Mouse (Mus musculus) heart, adult 2 months (tissue): ENCODE data around the gene Lrrc26.

Experiments
- CTCF ChIP-seq: fragments of 200-600 bp; IDR thresholded peaks from 2 replicates; pipeline ENCODE4 v1.8.1; 2022; ENCODE audit warnings: antibody characterized with exemption, mild to moderate bottlenecking, moderate library complexity
- EP300 ChIP-seq: fragments of 200-500 bp; IDR thresholded peaks from 2 replicates; pipeline ENCODE4 v1.6.1; 2011; ENCODE audit warnings: low read depth, low read length, control low read depth; ENCODE audit not compliant: insufficient read depth
- POLR2A ChIP-seq: fragments of 200-500 bp; IDR thresholded peaks from 2 replicates; pipeline ENCODE4 v1.6.1; 2011; ENCODE audit warnings: mild to moderate bottlenecking, low read depth, low read length, control low read depth; ENCODE audit not compliant: insufficient read depth

DNA sequence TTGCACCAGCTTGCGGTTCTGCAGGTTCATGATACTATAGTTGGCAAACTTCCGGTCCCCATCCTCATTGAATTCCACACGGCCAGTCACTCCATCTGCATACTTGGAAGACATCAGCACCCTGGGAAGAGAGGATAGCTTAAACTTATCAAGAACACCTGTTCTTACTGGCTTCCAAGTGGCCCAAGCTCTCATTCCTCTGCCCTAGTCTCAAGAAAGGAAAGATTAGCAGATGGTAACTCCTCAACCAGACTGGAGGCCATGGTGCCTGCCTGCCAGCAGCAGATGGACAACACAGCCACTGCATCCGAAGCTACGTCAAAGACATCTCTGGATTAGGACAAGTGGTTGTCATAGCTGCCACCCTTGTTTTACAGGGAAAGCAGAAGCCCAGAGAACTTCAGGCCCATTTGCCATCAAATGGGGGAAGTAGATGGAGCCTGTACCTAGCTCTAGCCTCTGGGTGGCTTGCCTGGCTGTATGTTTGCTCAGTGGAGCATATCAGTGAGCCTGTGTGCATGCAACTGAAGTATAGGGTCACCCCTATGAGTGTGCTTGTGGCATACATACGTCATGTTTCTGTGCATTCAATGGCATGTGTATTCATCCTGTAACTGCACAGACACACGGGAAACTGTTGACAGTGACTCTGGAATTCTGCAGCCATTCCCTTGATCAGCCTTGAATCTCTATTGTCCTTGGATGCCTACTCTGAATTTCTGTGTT lies 14.4 kb downstream of the Lrrc26 start:
- TF ChIP-seq CTCF (no peak), POLR2A (no peak), EP300 (no peak)
